In genomic region chr9:32617430-32617768, GRCm38 (mm10) we compare ENCODE assay signal across 23 mouse cellular contexts. TPM values are rescaled to one million over a fixed set of nuclear protein-coding genes. Genes with fewer than 3 reads are reported as not detected.
DNase-seq lines count a peak whose midpoint lies in the region; ATAC-seq and TF ChIP-seq lines count a peak whose summit lies in the region.
"Had no signal": no experiment of that assay in that cellular context is flagged by ENCODE, and none has a peak within 500 bp of the region (broad histone marks: within the 10 kb centered on the region; RNA-seq: fewer than 3 reads in every experiment).

No protein-coding gene starts in this region.

- no peak for TF ChIP-seq EP300 in liver, postnatal 0 days (IDR thresholded peaks at IDR 0.05; ENCODE audit: low read depth)

- intact Hi-C loops in left cerebral cortex, postnatal 14 days (cut with DNase I) = no loop called here

- H3K4me1 ChIP-seq in liver, postnatal 0 days (ENCODE audit: insufficient read depth) = no peaks in the 10 kb centered on the region
- H3K4me1 ChIP-seq in liver, embryonic 12.5 days = peaks cover 4% of the 10 kb centered on the region; the same call in 1 of the 2 replicates
- peaks cover 4% of the 10 kb centered on the region; the same call in 1 of the 2 replicates for H3K4me1 ChIP-seq in small intestine, adult 2 months (ENCODE audit: control insufficient read depth, insufficient read depth, insufficient read length, low read length)
- H3K4me1 ChIP-seq in forebrain, embryonic 13.5 days = no peaks in the 10 kb centered on the region
- H3K4me1 ChIP-seq: neural tube, embryonic 13.5 days had no signal

- DNase-seq in liver, postnatal 0 days = peak; percentile 52
- peak; percentile 33 for DNase-seq in thymus, postnatal 25 days
- no peak for DNase-seq in thymus, postnatal 0 days (ENCODE audit: low spot score)
- DNase-seq in thymus, postnatal 4 days = peak; percentile 48
- DNase-seq in left cerebral cortex, postnatal 14 days (ENCODE audit: low spot score in 2 of 2) = no peak
- DNase-seq: adrenal gland, postnatal 14 days; cerebellum, adult 11 months; cerebellum, postnatal 36 days; heart, postnatal 14 days; kidney, adult 8-10 months; kidney, postnatal 25 days; left cerebral cortex, postnatal 4 days had no signal

- H3K4me2 ChIP-seq in liver, postnatal 0 days (ENCODE audit: low read depth, low read length) = no peak overlapping the region
- no peak overlapping the region for H3K4me2 ChIP-seq in liver, embryonic 12.5 days
- no peak overlapping the region for H3K4me2 ChIP-seq in forebrain, embryonic 13.5 days
- H3K4me2 ChIP-seq: heart, embryonic 12.5 days; hindbrain, embryonic 13.5 days; liver, embryonic 11.5 days; neural tube, embryonic 13.5 days had no signal

- WGBS in liver, postnatal 0 days (ENCODE audit: insufficient replicate concordance) = 44% methylated on average over 5 of the region's 5 CpGs
- 43% methylated on average over 5 of the region's 5 CpGs for whole genome bisulfite sequencing in liver, embryonic 12.5 days (ENCODE audit: insufficient replicate concordance)
- 48% methylated on average over 5 of the region's 5 CpGs for WGBS in small intestine, adult 2 months
- WGBS in forebrain, embryonic 13.5 days = 78% methylated on average over 5 of the region's 5 CpGs

- H3K9me3 ChIP-seq in liver, postnatal 0 days (ENCODE audit: low read length) = no peaks in the 10 kb centered on the region
- no peaks in the 10 kb centered on the region for H3K9me3 ChIP-seq in liver, embryonic 12.5 days (replicated peaks)
- H3K9me3 ChIP-seq in forebrain, embryonic 13.5 days (replicated peaks) = no peaks in the 10 kb centered on the region
- H3K9me3 ChIP-seq: forebrain, embryonic 10.5 days; heart, embryonic 12.5 days; hindbrain, embryonic 13.5 days; neural tube, embryonic 13.5 days had no signal

- no peak for ATAC-seq in liver, postnatal 0 days
- ATAC-seq in liver, embryonic 12.5 days = no peak
- ATAC-seq in forebrain, embryonic 13.5 days = no peak
- ATAC-seq: activated CD4-positive, CD25-positive, alpha-beta regulatory T cell, adult 4 months; midbrain, embryonic 16.5 days; Patski had no signal

- no peaks in the 10 kb centered on the region for H3K36me3 ChIP-seq in liver, postnatal 0 days (replicated peaks; ENCODE audit: insufficient read depth, low read length)
- no peaks in the 10 kb centered on the region for H3K36me3 ChIP-seq in liver, embryonic 12.5 days
- H3K36me3 ChIP-seq in small intestine, adult 2 months (ENCODE audit: control insufficient read depth, insufficient read depth, low read length) = no peaks in the 10 kb centered on the region
- H3K36me3 ChIP-seq in forebrain, embryonic 13.5 days (ENCODE audit: poor library complexity, severe bottlenecking) = no peaks in the 10 kb centered on the region
- H3K36me3 ChIP-seq: forebrain, embryonic 10.5 days; heart, embryonic 12.5 days; hindbrain, embryonic 13.5 days; neural tube, embryonic 13.5 days had no signal

- no peak overlapping the region for H3K27ac ChIP-seq in liver, postnatal 0 days (ENCODE audit: low read depth)
- H3K27ac ChIP-seq in liver, embryonic 12.5 days = no peak overlapping the region
- H3K27ac ChIP-seq in small intestine, adult 2 months (ENCODE audit: insufficient read depth, low read depth, low read length) = peak overlapping the region; percentile 18; the same call in 1 of the 2 replicates
- no peak overlapping the region for H3K27ac ChIP-seq in forebrain, embryonic 13.5 days
- H3K27ac ChIP-seq: forebrain, embryonic 10.5 days; hindbrain, embryonic 13.5 days; neural tube, embryonic 13.5 days had no signal

- no peak for TF ChIP-seq POLR2A in small intestine, adult 2 months (IDR thresholded peaks at IDR 0.05; ENCODE audit: low read depth, low read length)

- no peaks in the 10 kb centered on the region; the same call in 1 of the 2 replicates for H3K27me3 ChIP-seq in liver, postnatal 0 days (ENCODE audit: insufficient read depth, low read length)
- H3K27me3 ChIP-seq in liver, embryonic 12.5 days (replicated peaks) = 0 out of 2 replicates have a peak, but pooled peaks cover 18% of the 10 kb centered on the region
- H3K27me3 ChIP-seq in small intestine, adult 2 months (ENCODE audit: control insufficient read depth, insufficient read depth, low read length) = no peaks in the 10 kb centered on the region
- H3K27me3 ChIP-seq in forebrain, embryonic 13.5 days = peaks cover 6% of the 10 kb centered on the region; the same call in 1 of the 2 replicates
- H3K27me3 ChIP-seq: Patski had no signal

- no peak overlapping the region for H3K9ac ChIP-seq in liver, postnatal 0 days (replicated peaks)
- no peak overlapping the region for H3K9ac ChIP-seq in liver, embryonic 12.5 days
- H3K9ac ChIP-seq in forebrain, embryonic 13.5 days = no peak overlapping the region
- H3K9ac ChIP-seq: heart, embryonic 12.5 days; hindbrain, embryonic 13.5 days; neural tube, embryonic 13.5 days had no signal

- no peak for TF ChIP-seq CTCF in liver, postnatal 0 days (IDR thresholded peaks at IDR 0.05; ENCODE audit: low read depth)
- TF ChIP-seq CTCF in small intestine, adult 2 months (IDR thresholded peaks at IDR 0.05; ENCODE audit: extremely low read depth, insufficient read length, insufficient replicate concordance, low read depth, low read length) = no peak

- no peak overlapping the region for H3K4me3 ChIP-seq in liver, postnatal 0 days (ENCODE audit: low read depth, low read length)
- H3K4me3 ChIP-seq in liver, embryonic 12.5 days = no peak overlapping the region
- H3K4me3 ChIP-seq in small intestine, adult 2 months (ENCODE audit: low read depth, low read length) = no peak overlapping the region
- no peak overlapping the region for H3K4me3 ChIP-seq in forebrain, embryonic 13.5 days
- H3K4me3 ChIP-seq: forebrain, embryonic 10.5 days; heart, embryonic 12.5 days; hindbrain, embryonic 13.5 days; neural tube, embryonic 13.5 days had no signal

RNA-seq across cellular contexts. Expression of gene Ets1, which starts 18.6 kb away (rescaled TPM):
- polyA plus RNA-seq in liver, postnatal 0 days (2015; fragmentation: Nextera tagmentation; extraction: Ambion mirVana) = 14.6 and 18.1 TPM in 2 replicates
- 24.2 and 25.4 TPM in 2 replicates for polyA plus RNA-seq in liver, embryonic 12.5 days (2016; fragmentation: Nextera tagmentation; extraction: Ambion mirVana)
- 324 and 355 TPM in 2 replicates for polyA plus RNA-seq in thymus, postnatal 0 days (2015; fragmentation: Nextera tagmentation; extraction: Ambion mirVana)
- 4.7 and 10.2 TPM in 2 replicates for polyA plus RNA-seq in small intestine, adult 2 months (2012; rRNA removed)
- 16.0 and 16.7 TPM in 2 replicates for polyA plus RNA-seq in forebrain, embryonic 13.5 days (2015; fragmentation: Nextera tagmentation; extraction: Ambion mirVana)
- 10 to 100 TPM; 19.0 to 20.1 TPM for total RNA-seq in left cerebral cortex, postnatal 14 days (2021)

Comparison
In these comparisons a context has a peak if more than half of its experiments do, and no peak if none do; other contexts are left out.
1. DNase-seq: peak in liver, postnatal 0 days (single experiment), thymus, postnatal 25 days (single experiment) and thymus, postnatal 4 days (single experiment); none in thymus, postnatal 0 days (single experiment) and left cerebral cortex, postnatal 14 days (0 of 2).
2. RNA of gene Ets1, which starts 18.6 kb away (polyA plus RNA-seq): 324 to 355 TPM in thymus, postnatal 0 days; 24.2 to 25.4 TPM in liver, embryonic 12.5 days, 14.6 to 18.1 TPM in liver, postnatal 0 days, 16.0 to 16.7 TPM in forebrain, embryonic 13.5 days and 4.7 to 10.2 TPM in small intestine, adult 2 months; every median in the first group is over 10 times any median in the second.